Comparison of ENCODE assay signal across 8 mouse cellular contexts in genomic region chr19:47865353-47865947, GRCm38 (mm10). TPM values are rescaled to one million over a fixed set of nuclear protein-coding genes. Genes with fewer than 3 reads are reported as not detected.
DNase-seq lines count a peak whose midpoint lies in the region; ATAC-seq and TF ChIP-seq lines count a peak whose summit lies in the region.

Gsto2 (plus strand) TSS chr19:47865534.

- H3K27ac ChIP-seq in cortical plate, adult 2 months (ENCODE audit: insufficient read depth, low read length), result peak within 1 kb of the TSS; percentile 80

- DNase-seq in gastrocnemius, adult 8-10 months (ENCODE audit: low spot score in 2 of 2), result peak; percentile 87 to 92
- peak; percentile 81 for DNase-seq in hindlimb bud, embryonic 11.5 days (ENCODE audit: extremely low spot score, low read depth, low spot score)
- peak; percentile 83 to 95 for DNase-seq in left cerebral cortex, adult 8-10 months (ENCODE audit: low spot score in 2 of 2)
- peak; percentile 97 to 98 for DNase-seq in right cerebral cortex, postnatal 10 days (ENCODE audit: low spot score in 2 of 2)
- DNase-seq in urinary bladder, postnatal 25 days (ENCODE audit: low spot score), result peak; percentile 88

- H3K36me3 ChIP-seq in megakaryocyte, embryonic 14.5 days (replicated peaks; ENCODE audit: low read length), result peaks cover 33% of the 10 kb centered on the region

- H3K4me1 ChIP-seq in cortical plate, adult 2 months (ENCODE audit: control insufficient read depth, insufficient read depth, low read length), result peaks cover 2% of the 10 kb centered on the region; the same call in 1 of the 2 replicates
- peaks cover 9% of the 10 kb centered on the region; the same call in 1 of the 2 replicates for H3K4me1 ChIP-seq in megakaryocyte, embryonic 14.5 days

- TF ChIP-seq CTCF in cortical plate, adult 2 months (IDR thresholded peaks at IDR 0.05; ENCODE audit: extremely low read depth, insufficient read depth, low read length), result no peak

- peak; percentile 99 for ATAC-seq in activated CD4-positive, CD25-positive, alpha-beta regulatory T cell, adult 4 months

- H3K4me3 ChIP-seq in cortical plate, adult 2 months (ENCODE audit: insufficient read depth, low read length), result peak within 1 kb of the TSS; percentile 46
- peak within 1 kb of the TSS; percentile 93 for H3K4me3 ChIP-seq in megakaryocyte, embryonic 14.5 days (replicated peaks)

- H3K27me3 ChIP-seq in megakaryocyte, embryonic 14.5 days (replicated peaks), result peaks cover 9% of the 10 kb centered on the region

- TF ChIP-seq POLR2A in cortical plate, adult 2 months (IDR thresholded peaks at IDR 0.05; ENCODE audit: extremely low read depth, insufficient read depth, low read length), result peak; percentile 77

- H3K9me3 ChIP-seq in megakaryocyte, embryonic 14.5 days, result no peaks in the 10 kb centered on the region

RNA-seq across cellular contexts. Expression of gene Gsto2, which starts in this region (rescaled TPM):
- polyA plus RNA-seq in activated CD4-positive, CD25-positive, alpha-beta regulatory T cell, adult 4 months (2017; shearing (Covaris generic)), result under 1 TPM in 1 of 2 experiments, not detected in 1; 0.74 TPM
- polyA plus RNA-seq in cortical plate, adult 2 months (2012; rRNA removed), result 2.5 and 3.2 TPM in 2 replicates
- under 1 TPM; 0.34 to 0.58 (median 0.42) TPM for total RNA-seq in gastrocnemius, adult 8-10 months (2022)
- 1 to 10 TPM; 1.5 to 2.6 (median 2.2) TPM for total RNA-seq in left cerebral cortex, adult 8-10 months (2022)
- polyA plus RNA-seq in megakaryocyte, embryonic 14.5 days (2012; ENCODE audit: insufficient read depth, low replicate concordance), result not detected in 2 replicates

Comparison
In these comparisons a context has a peak if more than half of its experiments do, and no peak if none do; other contexts are left out.
1. Peak in every context shown above with its lines: DNase-seq, ATAC-seq, H3K4me3 ChIP-seq and H3K27ac ChIP-seq.
2. Peak in ATAC-seq in activated CD4-positive, CD25-positive, alpha-beta regulatory T cell, adult 4 months; RNA of the gene not detected or under 1 TPM.
3. Peak in DNase-seq in gastrocnemius, adult 8-10 months; RNA of the gene not detected or under 1 TPM.